Mouse (Mus musculus) MEL (cell line): Measurements from ENCODE around the gene Samd3. TPM values are rescaled to one million over a fixed set of nuclear protein-coding genes. Genes with fewer than 3 reads are reported as not detected.

Source experiments
- DNase-seq: peaks from one replicate; pipeline ENCODE4 v3.0.0; 2011; ENCODE audit warnings: low read depth, low spot score
- H3K27ac ChIP-seq: 2 replicates; pipeline ENCODE4 v1.5.1; 2012; ENCODE audit warnings: low read depth, mild to moderate bottlenecking, control low read depth, low read length, moderate library complexity; ENCODE audit not compliant: control insufficient read depth
- H3K27me3 ChIP-seq, 2 experiments: fragments of 150-350 bp in 1 of 2; sonication (generic) in 1 of 2; 2 replicates each; pipeline ENCODE4 v1.6.1; 2012; ENCODE audit warnings: low read length in 2 of 2, mild to moderate bottlenecking in 2 of 2, improper control_type of control experiment in 1 of 2, moderate library complexity in 1 of 2; ENCODE audit not compliant: insufficient read depth in 2 of 2, control insufficient read depth in 1 of 2
- H3K36me3 ChIP-seq, 2 experiments: 2 replicates each; pipeline ENCODE4 v1.6.1; 2012 to 2014; ENCODE audit warnings: low read length in 2 of 2, improper control_type of control experiment in 1 of 2, inconsistent platforms in 1 of 2, mild to moderate bottlenecking in 1 of 2; ENCODE audit not compliant: insufficient read depth in 2 of 2, control insufficient read depth in 1 of 2
- H3K4me1 ChIP-seq, 2 experiments: fragments of 150-350 bp in 1 of 2; sonication (generic) in 1 of 2; 2 replicates each; pipeline ENCODE4 v1.6.1; 2012; ENCODE audit warnings: low read length in 2 of 2, improper control_type of control experiment in 1 of 2, mild to moderate bottlenecking in 1 of 2; ENCODE audit not compliant: insufficient read depth in 2 of 2, control insufficient read depth in 1 of 2
- H3K4me3 ChIP-seq, 2 experiments: fragments of 150-350 bp in 1 of 2; sonication (generic) in 1 of 2; 2 replicates each; pipeline ENCODE4 v1.5.1; 2012; ENCODE audit warnings: low read depth in 2 of 2, low read length in 2 of 2, mild to moderate bottlenecking in 2 of 2, moderate library complexity in 2 of 2, control low read depth in 1 of 2, improper control_type of control experiment in 1 of 2; ENCODE audit not compliant: control insufficient read depth in 1 of 2, insufficient read depth in 1 of 2
- H3K79me2 ChIP-seq: 2 replicates; pipeline ENCODE4 v1.6.1; 2012; ENCODE audit warnings: mild to moderate bottlenecking, low read length, moderate library complexity; ENCODE audit not compliant: control insufficient read depth, poor library complexity, insufficient read depth
- H3K9ac ChIP-seq: 2 replicates; pipeline ENCODE4 v1.6.1; 2012; ENCODE audit warnings: low read depth, mild to moderate bottlenecking, control low read depth, low read length, moderate library complexity; ENCODE audit not compliant: control insufficient read depth, poor library complexity, severe bottlenecking
- H3K9me3 ChIP-seq: fragments of 150-350 bp; sonication (generic); replicated peaks from 2 replicates; pipeline ENCODE4 v1.6.1; 2012; ENCODE audit warnings: mild to moderate bottlenecking, low read length, improper control_type of control experiment, moderate library complexity; ENCODE audit not compliant: insufficient read depth
- BHLHE40 ChIP-seq: IDR thresholded peaks from 2 replicates; pipeline ENCODE4 v1.6.1; 2012; ENCODE audit warnings: low read depth, mild to moderate bottlenecking, inconsistent platforms, low read length, improper control_type of control experiment, borderline replicate concordance
- CHD1 ChIP-seq: IDR thresholded peaks from 2 replicates; pipeline ENCODE4 v1.6.1; 2012; ENCODE audit warnings: low read depth, mild to moderate bottlenecking, inconsistent platforms, low read length, improper control_type of control experiment
- CHD2 ChIP-seq: IDR thresholded peaks from 2 replicates; pipeline ENCODE4 v1.6.1; 2011; ENCODE audit warnings: low read length, improper control_type of control experiment
- CTCF ChIP-seq, 3 experiments: IDR thresholded peaks in 2 of 3; conservative IDR thresholded peaks in 1 of 3; 2 replicates each; pipeline ENCODE4 v1.5.1; 2011 to 2012; ENCODE audit warnings: low read length in 3 of 3, low read depth in 2 of 3, mild to moderate bottlenecking in 2 of 3, improper control_type of control experiment in 1 of 3, inconsistent platforms in 1 of 3, mixed read lengths in 1 of 3, moderate library complexity in 1 of 3; ENCODE audit not compliant: control insufficient read depth in 1 of 3, insufficient read depth in 1 of 3, poor library complexity in 1 of 3, severe bottlenecking in 1 of 3
- E2F4 ChIP-seq: IDR thresholded peaks from 2 replicates; pipeline ENCODE4 v1.6.1; 2011; ENCODE audit warnings: low read depth, low read length, improper control_type of control experiment, borderline replicate concordance
- ELF1 ChIP-seq: IDR thresholded peaks from 2 replicates; pipeline ENCODE4 v1.6.1; 2014; ENCODE audit warnings: low read depth, mild to moderate bottlenecking, inconsistent platforms, low read length, improper control_type of control experiment, moderate library complexity
- ETS1 ChIP-seq: IDR thresholded peaks from 2 replicates; pipeline ENCODE4 v1.6.1; 2012; ENCODE audit warnings: low read depth, mild to moderate bottlenecking, inconsistent platforms, low read length, improper control_type of control experiment, moderate library complexity
- HCFC1 ChIP-seq: IDR thresholded peaks from 2 replicates; pipeline ENCODE4 v1.6.1; 2012; ENCODE audit warnings: low read depth, mild to moderate bottlenecking, inconsistent platforms, low read length, improper control_type of control experiment, moderate library complexity
- JUND ChIP-seq: IDR thresholded peaks from 2 replicates; pipeline ENCODE4 v1.6.1; 2011; ENCODE audit warnings: low read depth, mild to moderate bottlenecking, improper control_type of control experiment, low read length
- KAT2A ChIP-seq: conservative IDR thresholded peaks from 2 replicates; pipeline ENCODE4 v1.6.1; 2012; ENCODE audit warnings: low read depth, low read length, improper control_type of control experiment, inconsistent platforms
- MAFK ChIP-seq: IDR thresholded peaks from 2 replicates; pipeline ENCODE4 v1.6.1; 2011; ENCODE audit warnings: low read depth, mild to moderate bottlenecking, low read length, improper control_type of control experiment, borderline replicate concordance
- MAZ ChIP-seq: IDR thresholded peaks from 2 replicates; pipeline ENCODE4 v1.6.1; 2012; ENCODE audit warnings: low read depth, mild to moderate bottlenecking, inconsistent platforms, low read length, improper control_type of control experiment
- MEF2A ChIP-seq: IDR thresholded peaks from 2 replicates; pipeline ENCODE4 v1.6.1; 2014; ENCODE audit warnings: low read depth, mild to moderate bottlenecking, inconsistent platforms, low read length, improper control_type of control experiment; ENCODE audit not compliant: poor library complexity, insufficient replicate concordance, severe bottlenecking; ENCODE audit errors: extremely low read depth
- MYB ChIP-seq: IDR thresholded peaks from 2 replicates; pipeline ENCODE4 v1.6.1; 2011; ENCODE audit warnings: mild to moderate bottlenecking, low read depth, low read length, improper control_type of control experiment
- MYC ChIP-seq: IDR thresholded peaks from 2 replicates; pipeline ENCODE4 v1.6.1; 2011; ENCODE audit warnings: low read depth, mild to moderate bottlenecking, low read length, improper control_type of control experiment, moderate library complexity
- NELFE ChIP-seq: IDR thresholded peaks from 2 replicates; pipeline ENCODE4 v1.6.1; 2011; ENCODE audit warnings: low read depth, low read length, improper control_type of control experiment
- NRF1 ChIP-seq: IDR thresholded peaks from 2 replicates; pipeline ENCODE4 v1.6.1; 2014; ENCODE audit warnings: low read depth, mild to moderate bottlenecking, inconsistent platforms, low read length, improper control_type of control experiment, moderate library complexity; ENCODE audit not compliant: poor library complexity, insufficient read depth, severe bottlenecking
- POLR2AphosphoS2 ChIP-seq: IDR thresholded peaks from 2 replicates; pipeline ENCODE4 v1.6.1; 2011; ENCODE audit warnings: low read length, improper control_type of control experiment
- RCOR1 ChIP-seq: IDR thresholded peaks from 2 replicates; pipeline ENCODE4 v1.6.1; 2012; ENCODE audit warnings: low read depth, mild to moderate bottlenecking, inconsistent platforms, low read length, improper control_type of control experiment
- TBP ChIP-seq: IDR thresholded peaks from 2 replicates; pipeline ENCODE4 v1.8.0; 2011; ENCODE audit warnings: low read depth, low read length, improper control_type of control experiment
- UBTF ChIP-seq: IDR thresholded peaks from 2 replicates; pipeline ENCODE4 v1.6.1; 2012; ENCODE audit warnings: low read depth, mild to moderate bottlenecking, inconsistent platforms, low read length, improper control_type of control experiment, moderate library complexity, borderline replicate concordance; ENCODE audit not compliant: insufficient read depth
- USF1 ChIP-seq: IDR thresholded peaks from 2 replicates; pipeline ENCODE4 v1.6.1; 2014; ENCODE audit warnings: low read depth, mild to moderate bottlenecking, inconsistent platforms, low read length, improper control_type of control experiment, moderate library complexity
- USF2 ChIP-seq, 2 experiments: IDR thresholded peaks; 2 replicates each; pipeline ENCODE4 v1.6.1; 2011 to 2012; ENCODE audit warnings: improper control_type of control experiment in 2 of 2, low read length in 2 of 2, borderline replicate concordance in 1 of 2, inconsistent platforms in 1 of 2, low read depth in 1 of 2, mild to moderate bottlenecking in 1 of 2; ENCODE audit not compliant: insufficient read depth in 1 of 2
- ZMIZ1 ChIP-seq: IDR thresholded peaks from 2 replicates; pipeline ENCODE4 v1.6.1; 2012; ENCODE audit warnings: low read depth, mild to moderate bottlenecking, inconsistent platforms, low read length, improper control_type of control experiment, moderate library complexity
- polyA plus RNA-seq, 2 experiments: library from polyadenylated mRNA; stranded (reverse) in 1 of 2; unstranded in 1 of 2; fragments of >175 nt in 1 of 2; fragments of >200 nt in 1 of 2; gene quantifications; 2 replicates each; pipeline versions ENCODE4 v1.2.1 to v1.2.4; 2012; ENCODE audit warnings: low replicate concordance in 2 of 2, low read depth in 1 of 2; ENCODE audit not compliant: insufficient read length in 2 of 2, insufficient read depth in 1 of 2, missing spikeins in 1 of 2
- total RNA-seq: library from RNA; depleted of rRNA; stranded (reverse); fragments of 300-350 nt; gene quantifications from 2 replicates; pipeline ENCODE4 v1.2.3, GENCODE M21; 2012

Gene Samd3
- total and polyA plus RNA-seq, 3 experiments = not detected

GRCm38 (mm10) chr10:26244466-26244865 is 15.0 kb downstream of the Samd3 start:
- H3K9ac ChIP-seq = no peak overlapping the region
- no peaks in the 10 kb centered on the region for H3K79me2 ChIP-seq
- no peaks in the 10 kb centered on the region for H3K9me3 ChIP-seq
- H3K27ac ChIP-seq = no peak overlapping the region
- no peak for TF ChIP-seq KAT2A
- TF ChIP-seq NRF1 = no peak
- TF ChIP-seq MAZ = no peak
- no peak for TF ChIP-seq BHLHE40
- TF ChIP-seq MYB = no peak
- TF ChIP-seq USF2 (IDR thresholded peaks at IDR 0.05; ENCODE audit: borderline replicate concordance in 1 of 2, insufficient read depth in 1 of 2, low read depth in 1 of 2, low read length in 2 of 2) = no peak
- TF ChIP-seq HCFC1 = no peak
- TF ChIP-seq USF1 = no peak
- TF ChIP-seq CHD1 = no peak
- TF ChIP-seq MYC = no peak
- TF ChIP-seq ZMIZ1 = no peak
- TF ChIP-seq ETS1 = no peak
- no peak overlapping the region for H3K4me3 ChIP-seq
- H3K36me3 ChIP-seq = no peaks in the 10 kb centered on the region
- no peak for DNase-seq
- H3K27me3 ChIP-seq = no peaks in the 10 kb centered on the region
- H3K4me1 ChIP-seq = no peaks in the 10 kb centered on the region

DNA sequence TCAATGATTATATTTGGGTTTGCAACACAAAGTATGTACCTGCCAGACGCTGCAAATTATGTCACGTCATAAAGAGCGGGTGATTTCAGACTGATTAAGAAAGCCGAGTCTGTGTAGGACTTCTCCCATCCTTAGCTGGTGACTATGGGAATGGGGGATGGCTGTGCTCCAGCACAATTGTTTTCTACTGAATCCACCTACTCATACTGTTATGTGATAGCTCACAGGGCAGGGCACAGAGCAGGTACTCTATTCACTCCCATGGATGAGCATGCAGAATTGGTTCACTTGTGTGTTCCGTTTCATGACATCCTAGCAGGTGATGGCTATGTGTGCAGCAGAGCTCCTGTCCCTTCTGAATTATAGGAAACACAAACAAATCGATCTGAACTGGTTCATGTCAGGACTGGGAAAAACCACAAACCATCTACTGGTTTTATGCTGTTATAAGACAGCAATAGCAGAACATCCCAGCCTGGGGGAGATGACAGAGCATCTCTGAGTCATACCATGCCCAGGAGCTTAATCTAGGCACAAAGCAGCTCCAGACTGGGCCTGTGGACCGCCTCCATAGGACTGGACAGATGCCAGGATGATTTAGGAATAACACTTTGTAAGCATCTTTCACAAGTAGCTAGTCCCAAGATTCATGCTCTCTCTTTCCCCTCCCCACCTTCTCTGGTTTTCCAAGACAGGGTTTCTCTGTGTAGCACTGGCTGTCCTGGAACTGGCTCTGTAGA is 20.1 kb downstream of the Samd3 start:
- no peak overlapping the region for H3K4me3 ChIP-seq
- no peaks in the 10 kb centered on the region for H3K36me3 ChIP-seq
- DNase-seq = no peak
- TF ChIP-seq ELF1 = no peak
- no peak for TF ChIP-seq USF2 (IDR thresholded peaks at IDR 0.05; ENCODE audit: borderline replicate concordance in 1 of 2, insufficient read depth in 1 of 2, low read depth in 1 of 2, low read length in 2 of 2)
- TF ChIP-seq MYC = no peak
- TF ChIP-seq MEF2A = no peak
- no peak for TF ChIP-seq UBTF
- no peak for TF ChIP-seq TBP
- no peak for TF ChIP-seq CHD1
- TF ChIP-seq POLR2AphosphoS2 = no peak
- TF ChIP-seq MYB = no peak
- TF ChIP-seq MAFK = no peak
- no peak for TF ChIP-seq JUND
- TF ChIP-seq ETS1 = no peak
- no peak for TF ChIP-seq BHLHE40
- TF ChIP-seq E2F4 = no peak
- no peak for TF ChIP-seq CHD2
- TF ChIP-seq HCFC1 = no peak
- TF ChIP-seq MAZ = no peak
- no peak for TF ChIP-seq CTCF (IDR thresholded peaks at IDR 0.05 in 2 of 3, conservative IDR thresholded peaks at IDR 0.05 in 1 of 3; ENCODE audit: control insufficient read depth in 1 of 3, insufficient read depth in 1 of 3, low read depth in 2 of 3, low read length in 3 of 3, poor library complexity in 1 of 3, severe bottlenecking in 1 of 3)
- no peak for TF ChIP-seq RCOR1
- no peak for TF ChIP-seq NELFE
- TF ChIP-seq, all 39 proteins: peak for 0
- no peak overlapping the region for H3K27ac ChIP-seq
- no peak overlapping the region for H3K9ac ChIP-seq
- no peaks in the 10 kb centered on the region for H3K9me3 ChIP-seq
- no peaks in the 10 kb centered on the region for H3K27me3 ChIP-seq
- no peaks in the 10 kb centered on the region for H3K79me2 ChIP-seq
- H3K4me1 ChIP-seq = no peaks in the 10 kb centered on the region
